Mouse (Mus musculus) cerebellum, adult 11-12 months (tissue): ENCODE measurements around the gene Gm20388.

ENCODE experiments used
- DNase-seq: peaks from one replicate; pipeline ENCODE4 v3.0.0; 2022

Gene Gm20388

DNA sequence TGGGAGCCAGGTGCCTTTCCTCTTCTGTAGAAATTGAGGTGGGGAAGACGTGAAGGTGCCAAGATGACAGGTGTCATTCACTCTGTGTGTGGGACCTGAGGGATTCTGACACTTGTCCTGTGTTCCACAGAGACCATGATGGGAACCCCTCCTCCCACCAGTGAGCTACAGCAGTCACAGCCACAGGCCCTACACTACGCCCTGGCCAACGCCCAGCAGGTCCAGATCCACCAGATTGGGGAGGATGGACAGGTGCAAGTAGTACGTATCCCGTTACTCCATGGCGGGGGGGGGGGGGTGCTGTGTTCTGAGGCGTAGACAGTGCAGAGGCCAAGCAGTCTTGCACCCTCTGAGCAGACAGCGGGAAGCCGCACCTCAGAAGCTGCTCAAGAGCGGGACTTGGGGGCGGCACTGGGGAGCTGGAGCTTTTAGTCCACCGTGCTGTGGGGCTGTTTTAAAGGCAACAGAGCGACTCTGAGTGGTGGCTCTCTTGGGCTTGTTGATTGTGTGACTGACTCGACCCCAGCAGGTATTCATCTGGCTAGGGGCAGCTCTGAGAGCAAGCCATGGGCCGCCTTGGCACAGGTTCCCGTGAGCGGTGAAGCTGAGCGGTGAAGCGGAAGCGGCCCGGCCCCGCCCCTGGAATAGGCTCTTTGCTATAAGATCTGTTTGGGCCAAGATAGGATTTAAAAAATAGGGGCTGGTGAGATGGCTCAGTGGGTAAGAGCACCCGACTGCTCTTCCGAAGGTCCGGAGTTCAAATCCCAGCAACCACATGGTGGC lies 2095.0 kb downstream of the Gm20388 start:
- peak; percentile 53 for DNase-seq

DNA sequence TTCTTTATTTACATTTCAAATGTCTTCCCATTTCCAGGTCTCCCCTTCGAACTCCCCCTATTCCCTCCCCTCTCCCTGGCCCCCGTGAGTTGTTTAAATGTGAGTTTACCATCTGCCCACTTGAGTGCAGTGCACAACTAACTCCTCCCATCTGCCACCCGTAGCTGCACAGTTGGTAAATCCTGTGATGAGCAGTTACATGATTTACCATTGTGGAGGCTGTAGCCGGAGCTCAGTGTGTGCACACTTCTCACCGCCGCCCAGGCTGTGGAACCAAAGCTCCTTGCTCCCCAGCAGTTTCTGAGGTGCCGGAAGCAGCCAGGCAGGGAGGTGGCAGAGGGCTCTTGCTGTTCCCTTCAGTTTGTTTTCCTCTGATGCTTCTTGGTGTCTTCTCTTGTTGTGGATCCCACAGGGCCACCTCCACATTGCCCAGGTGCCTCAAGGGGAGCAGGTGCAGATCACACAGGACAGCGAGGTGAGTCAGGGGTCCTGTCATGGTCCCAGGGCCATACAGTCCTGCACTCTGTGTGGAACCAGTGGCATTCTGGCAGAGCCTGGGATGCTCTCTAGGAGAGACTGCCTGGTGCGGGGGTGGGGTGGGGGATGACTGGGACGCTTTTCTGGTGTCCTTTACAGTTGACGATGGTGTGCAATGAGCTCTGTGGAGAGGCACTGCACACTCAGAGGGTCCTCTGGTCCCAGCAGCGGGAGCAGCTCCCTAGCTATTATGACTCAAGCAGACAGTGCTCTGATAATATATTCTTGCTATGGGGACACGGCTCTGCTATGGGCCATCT lies 2096.2 kb downstream of the Gm20388 start:
- no peak for DNase-seq

DNA sequence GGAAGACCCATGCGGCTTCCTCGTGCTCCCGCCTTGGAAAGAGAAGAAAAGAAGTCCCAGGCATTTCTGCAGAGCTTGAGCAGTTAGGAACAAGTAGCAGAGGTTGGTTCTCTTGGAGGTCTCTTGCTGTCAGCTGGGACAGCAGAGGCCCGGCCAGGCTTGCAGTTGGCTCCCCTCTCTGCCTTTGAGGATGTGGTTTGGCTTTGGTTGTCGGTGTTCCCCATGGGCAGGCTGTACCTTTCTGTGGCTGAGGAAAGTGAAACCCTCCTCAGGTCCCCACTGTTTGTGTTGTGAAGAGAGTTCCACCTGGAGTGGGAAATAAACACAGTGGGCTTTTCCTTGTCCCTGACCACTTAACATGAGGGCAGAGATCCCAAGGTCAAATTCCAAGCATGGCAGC lies 2097.8 kb downstream of the Gm20388 start:
- no peak for DNase-seq

DNA sequence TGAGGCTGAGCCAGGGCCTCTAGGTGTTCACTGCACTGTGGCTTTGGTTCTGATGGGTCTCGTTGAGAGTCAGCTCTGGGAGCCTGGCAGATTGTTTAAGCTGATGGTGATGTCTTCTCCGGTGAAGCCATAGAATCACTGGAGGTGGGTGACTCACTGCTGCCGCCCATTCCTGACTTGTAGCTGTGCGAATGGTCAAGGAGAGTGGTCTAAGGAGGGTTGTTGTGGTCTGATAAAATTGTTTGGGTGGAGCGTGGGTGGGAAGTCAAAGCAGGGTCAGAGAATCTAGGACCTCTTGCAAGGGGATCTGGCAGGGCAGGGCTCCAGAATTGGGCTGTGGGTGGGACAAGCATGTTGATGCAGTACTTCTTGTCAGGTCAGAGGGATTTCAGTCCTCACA lies 2100.0 kb downstream of the Gm20388 start:
- no peak for DNase-seq

DNA sequence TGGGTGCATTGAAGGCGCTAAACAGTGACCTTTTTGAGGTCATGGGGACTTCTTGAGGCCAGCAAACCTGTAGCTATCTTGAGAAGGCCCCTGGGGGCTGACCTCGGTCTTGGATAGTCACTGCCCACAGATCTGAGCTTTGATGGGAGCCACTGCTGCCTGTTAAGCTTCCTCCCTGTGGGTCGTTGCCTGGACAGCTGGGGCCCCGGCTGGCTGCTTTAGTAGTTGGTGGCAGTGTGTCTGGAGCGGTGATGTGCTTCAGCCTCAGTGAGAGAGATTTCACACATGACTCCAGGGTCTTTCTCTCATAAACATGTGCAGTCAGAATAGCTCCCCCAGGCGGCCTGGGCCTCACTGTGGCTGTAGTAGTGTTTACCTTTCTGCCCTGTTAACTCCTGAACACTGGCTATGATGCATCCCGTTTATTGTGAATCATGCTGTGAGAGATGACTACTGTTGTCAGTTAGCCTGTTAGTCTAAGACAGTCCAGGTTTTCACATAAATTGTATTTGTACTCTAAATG lies 2100.5 kb downstream of the Gm20388 start:
- DNase-seq, result no peak

DNA sequence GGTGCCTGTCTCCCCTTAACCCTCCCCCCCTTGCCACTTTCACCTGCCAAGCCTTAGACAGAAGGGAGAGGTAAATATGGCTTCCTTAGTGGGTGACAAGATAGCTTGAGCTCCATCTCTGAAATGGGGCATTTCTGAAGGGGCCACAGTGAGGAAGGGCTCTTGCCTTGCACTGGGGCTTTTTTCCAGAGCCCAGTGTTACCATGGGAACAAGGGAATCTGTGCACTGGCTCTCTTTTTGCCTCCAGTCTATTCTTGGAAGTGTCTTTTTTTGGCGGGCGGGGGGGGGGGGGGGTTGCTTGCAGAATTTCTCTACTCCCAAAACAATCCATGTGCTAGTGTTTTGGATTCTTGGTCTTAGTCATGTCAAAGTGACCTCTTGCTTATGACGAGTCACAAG lies 2104.0 kb downstream of the Gm20388 start:
- DNase-seq, result no peak

DNA sequence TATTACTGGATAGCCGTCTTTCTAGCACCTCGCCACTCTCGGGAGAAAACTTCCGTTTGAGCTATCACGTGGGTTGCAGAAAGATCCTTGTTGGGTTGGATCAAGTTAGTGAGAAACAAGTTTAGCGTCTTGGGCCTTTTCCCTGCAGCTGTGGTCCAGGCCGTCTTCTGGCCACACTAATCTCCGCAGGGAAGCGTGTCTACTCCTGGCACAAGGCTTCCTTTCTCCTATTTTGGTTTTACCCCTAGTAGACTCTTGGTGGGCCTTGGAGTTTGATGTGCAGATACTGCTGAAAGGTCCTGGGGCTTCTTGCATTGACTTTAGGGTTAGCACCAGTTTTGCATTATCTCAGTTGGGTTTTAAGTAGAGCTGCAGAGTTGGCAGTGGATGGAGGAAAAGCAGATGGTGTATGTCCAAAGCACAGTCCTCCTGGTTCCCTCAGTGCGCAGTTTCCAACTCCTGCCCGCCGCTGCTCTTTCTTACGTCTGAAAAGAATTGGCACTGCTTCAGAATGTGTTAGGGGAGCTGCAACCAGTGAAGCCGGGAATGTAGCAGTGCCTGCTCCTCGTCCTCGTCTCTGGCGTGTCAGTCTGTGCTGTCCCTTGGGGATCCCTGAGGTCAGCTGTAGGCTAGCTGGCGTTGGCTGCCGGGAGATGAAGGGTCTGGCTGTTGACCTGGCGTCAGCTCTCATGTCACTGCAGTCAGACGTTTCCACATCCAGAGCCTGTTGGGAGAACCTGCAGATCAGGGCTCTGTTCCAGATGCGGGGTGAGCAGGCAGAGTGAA lies 2107.6 kb downstream of the Gm20388 start:
- DNase-seq, result no peak

DNA sequence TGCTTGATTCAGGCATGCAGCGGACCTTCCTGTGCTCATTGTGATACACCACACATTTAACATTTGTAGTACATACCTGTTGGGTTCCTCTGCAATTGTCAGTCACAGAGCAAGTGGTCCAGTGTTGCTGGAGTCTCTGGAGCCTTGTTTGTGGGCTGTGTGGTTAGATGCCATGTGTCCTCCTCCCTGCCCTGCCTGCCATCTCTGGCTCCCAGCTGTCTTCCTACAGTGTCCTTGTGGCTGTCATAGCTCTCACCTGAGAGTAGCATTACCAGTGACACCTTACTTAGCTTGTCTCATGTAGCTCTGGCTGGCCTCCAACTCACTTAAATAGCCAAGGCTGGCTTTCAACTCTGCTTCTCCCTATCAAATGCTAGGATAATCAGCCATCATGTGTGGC lies 2108.5 kb downstream of the Gm20388 start:
- DNase-seq, result no peak

DNA sequence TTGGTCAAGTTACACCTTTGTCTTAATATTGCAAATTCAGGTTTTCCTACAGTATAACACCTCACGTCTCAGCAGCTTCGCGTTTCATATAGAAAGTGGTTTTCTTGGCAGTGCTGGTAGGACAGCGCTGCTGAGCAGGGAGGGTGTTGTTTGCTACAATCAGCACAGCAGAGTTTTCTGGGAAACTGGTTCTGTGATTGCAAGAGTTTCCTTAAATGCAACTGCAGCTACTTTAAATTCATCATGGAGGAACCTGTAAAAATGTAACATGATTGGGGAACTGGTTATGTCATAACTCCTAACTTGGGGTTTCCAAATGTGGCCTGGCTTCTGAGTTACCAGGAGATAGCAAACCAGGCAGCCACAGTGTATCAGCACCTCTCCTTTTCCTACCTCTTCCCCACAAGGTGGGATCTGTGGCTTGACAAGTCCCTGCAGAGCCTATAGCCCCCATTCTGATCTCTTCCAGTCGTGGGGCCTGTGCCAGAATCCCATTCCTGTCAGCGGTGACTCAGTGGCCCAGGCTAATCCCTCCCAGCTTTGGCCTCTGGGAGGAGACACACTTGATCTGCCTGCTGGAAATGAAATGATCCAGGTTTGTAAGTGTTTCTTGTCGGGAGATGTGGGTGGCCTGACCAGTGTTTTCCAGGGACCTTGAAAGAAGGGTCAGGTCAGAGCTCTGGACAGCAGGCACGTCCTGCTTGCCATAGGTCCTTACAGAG lies 2109.6 kb downstream of the Gm20388 start:
- no peak for DNase-seq

DNA sequence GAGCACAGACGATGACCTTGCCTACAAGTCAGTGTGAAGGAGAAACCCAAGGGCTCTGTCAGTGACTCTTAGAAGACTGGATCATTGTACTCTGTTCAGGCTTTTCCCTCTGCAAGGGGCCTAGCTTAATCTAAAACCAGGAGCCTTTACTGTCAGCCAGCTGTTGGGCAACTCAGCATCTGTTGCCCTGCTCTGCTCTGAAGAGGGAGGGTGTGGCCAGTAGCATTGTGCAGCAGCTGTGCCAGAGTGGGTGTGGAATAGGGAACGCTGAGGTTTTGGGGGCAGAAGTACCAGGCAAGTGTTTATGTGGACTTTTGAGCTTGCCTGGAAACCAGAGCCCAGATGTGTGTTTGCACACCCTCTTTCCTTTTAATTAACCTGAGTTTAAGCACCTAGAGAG lies 2111.1 kb downstream of the Gm20388 start:
- DNase-seq, result no peak

DNA sequence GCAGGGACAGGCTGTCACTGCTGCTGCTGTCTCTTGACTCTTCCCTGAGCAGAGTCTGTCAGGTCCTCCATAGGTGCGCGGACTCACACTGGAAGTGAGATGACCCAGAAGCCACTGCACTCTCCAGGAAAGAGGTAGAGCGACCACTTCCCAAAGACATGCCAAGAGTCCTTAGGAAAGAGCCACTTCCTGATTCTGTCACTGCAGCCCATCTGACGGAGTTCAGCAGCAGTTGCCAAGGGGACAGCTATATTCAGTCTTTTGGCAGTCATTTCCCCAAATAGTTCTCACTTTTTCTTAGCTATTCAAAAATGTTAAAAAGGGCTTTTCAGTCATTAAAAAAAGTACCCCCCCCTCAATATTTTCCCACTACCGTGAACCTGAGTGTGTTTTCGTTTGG lies 2111.6 kb downstream of the Gm20388 start:
- no peak for DNase-seq

DNA sequence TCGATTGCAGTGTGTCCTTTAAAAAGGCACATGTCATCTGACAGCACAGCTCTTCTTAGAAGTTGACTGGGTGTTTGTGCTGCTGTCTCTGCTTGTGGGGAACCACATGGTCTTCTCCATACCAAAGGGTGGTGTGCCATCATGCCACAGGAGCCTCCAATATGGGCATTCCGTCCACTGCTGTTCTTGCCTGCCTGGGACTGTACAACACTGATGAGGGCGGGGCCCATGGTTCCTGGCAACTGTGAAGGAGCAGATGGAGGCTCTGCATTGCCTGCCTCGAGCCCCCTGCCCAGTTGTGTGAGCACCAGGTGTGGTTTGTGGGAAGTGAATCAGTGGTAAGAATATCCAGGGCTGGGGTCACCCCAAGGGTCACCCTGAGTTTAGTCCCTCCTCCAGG lies 2112.1 kb downstream of the Gm20388 start:
- no peak for DNase-seq

DNA sequence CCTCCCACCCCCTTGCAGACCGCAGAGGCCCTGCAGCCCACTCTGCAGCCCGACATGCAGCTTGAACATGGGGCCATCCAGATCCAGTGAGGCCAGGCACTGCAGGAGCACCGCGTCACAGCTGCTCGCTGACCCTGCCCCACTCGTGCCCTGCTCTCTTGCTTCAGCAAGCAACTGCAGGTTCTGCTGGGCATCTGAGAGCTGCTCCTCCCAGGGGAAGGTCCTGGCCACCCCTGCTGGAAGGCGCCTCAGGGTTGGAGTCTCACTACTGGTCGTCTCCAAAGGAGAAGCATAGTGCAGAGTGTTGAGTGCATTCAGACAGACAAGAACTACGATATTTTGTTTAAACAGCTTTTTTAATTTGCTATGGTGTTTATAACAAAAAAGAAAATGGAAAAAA lies 2114.9 kb downstream of the Gm20388 start:
- no peak for DNase-seq

DNA sequence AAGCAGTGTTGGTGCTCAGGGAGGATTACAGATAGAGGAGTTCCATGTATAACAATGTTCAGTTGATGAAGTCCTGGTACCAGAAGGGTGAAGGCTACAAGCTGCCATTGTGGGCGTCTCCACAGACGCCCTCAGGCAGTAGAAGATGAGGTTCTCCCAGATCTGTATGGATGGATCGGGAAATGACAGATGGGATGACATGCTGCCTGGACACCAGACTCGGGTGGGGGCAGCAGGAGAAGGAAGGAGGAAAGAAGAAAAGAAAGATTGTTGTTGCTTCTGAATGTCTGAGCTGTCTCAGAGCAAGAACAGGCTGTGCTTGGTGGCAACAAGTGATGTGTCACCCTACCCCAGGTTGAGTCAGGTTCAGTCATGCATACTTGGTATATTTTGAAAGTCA lies 2117.5 kb downstream of the Gm20388 start:
- no peak for DNase-seq

DNA sequence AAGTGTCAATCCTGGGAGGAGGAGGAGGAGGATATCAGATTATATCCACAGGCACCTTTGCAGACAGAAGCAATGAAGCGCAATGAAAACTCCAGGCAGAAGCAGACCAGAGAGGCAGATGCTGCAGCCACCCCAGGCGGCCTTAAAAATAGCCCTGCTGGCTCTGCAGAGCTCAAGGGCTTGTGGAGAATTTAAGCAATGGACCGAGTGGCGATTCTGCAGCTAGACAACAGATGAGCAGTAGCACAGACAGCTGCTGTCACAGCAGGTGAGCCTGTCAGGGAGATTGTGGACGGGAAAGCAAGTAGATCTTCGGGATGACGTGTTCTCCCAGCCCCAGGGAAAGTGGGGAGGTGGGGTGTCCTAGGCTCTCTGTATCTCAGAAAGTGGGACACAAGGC lies 2120.3 kb downstream of the Gm20388 start:
- DNase-seq, result peak; percentile 63

DNA sequence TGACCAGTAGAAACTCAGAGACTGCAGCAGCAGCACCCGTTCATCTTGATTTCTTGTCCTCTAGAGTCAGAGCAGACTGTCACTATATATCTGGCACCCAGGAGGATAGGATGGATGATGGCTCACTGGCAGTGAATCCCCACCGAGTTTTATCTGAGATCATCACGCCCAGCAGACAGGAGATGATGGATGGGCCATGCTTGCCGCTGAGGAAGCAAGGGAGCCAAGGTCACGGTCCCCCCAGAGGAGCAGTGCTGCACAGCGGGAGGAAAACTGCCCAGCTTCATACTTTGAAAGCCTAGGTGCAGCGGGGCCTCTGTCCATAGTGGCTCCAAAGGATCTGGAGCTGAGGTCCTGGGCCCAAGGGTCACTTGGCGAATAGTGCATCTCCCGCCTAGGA lies 2122.1 kb downstream of the Gm20388 start:
- DNase-seq, result no peak

DNA sequence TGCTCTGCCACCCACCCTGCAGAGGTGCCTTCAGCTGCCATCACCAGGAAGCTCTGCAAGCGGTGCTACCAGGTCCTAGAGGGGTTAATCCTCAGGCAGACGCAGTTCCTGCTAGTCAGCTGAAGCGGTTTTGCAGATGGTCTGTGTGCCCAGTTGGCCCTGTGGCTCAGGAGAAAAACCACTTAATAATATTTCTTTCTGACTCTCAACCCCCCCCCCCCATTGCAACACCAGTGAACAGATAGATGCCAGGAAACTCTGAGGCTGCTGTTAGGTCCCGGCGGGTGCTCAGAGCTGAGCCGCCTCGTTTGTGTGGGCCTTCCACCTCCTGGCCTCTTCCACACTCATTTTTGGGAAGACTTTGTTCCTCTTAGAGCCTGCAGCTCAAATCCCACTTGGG lies 2124.9 kb downstream of the Gm20388 start:
- DNase-seq, result no peak

DNA sequence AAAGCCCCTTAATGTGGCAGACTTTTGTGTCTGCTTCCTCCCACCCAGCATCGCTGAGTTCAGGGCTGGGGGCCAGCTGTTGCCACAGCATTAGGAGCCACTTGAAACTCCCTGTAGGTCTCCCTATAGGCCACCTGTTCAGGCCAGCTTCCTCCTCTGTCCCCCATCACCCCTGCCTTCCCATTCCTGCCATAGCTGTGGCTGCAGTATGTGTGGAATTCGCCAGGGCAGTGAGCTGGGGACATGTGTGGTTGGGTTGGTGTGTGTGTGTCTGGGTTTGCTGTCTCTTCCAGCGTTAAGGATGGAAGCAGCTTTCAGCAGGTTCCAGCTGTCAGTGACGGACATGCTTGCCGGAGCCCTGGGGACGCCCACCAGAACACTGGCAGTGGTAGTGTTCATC lies 2125.7 kb downstream of the Gm20388 start:
- DNase-seq, result no peak

DNA sequence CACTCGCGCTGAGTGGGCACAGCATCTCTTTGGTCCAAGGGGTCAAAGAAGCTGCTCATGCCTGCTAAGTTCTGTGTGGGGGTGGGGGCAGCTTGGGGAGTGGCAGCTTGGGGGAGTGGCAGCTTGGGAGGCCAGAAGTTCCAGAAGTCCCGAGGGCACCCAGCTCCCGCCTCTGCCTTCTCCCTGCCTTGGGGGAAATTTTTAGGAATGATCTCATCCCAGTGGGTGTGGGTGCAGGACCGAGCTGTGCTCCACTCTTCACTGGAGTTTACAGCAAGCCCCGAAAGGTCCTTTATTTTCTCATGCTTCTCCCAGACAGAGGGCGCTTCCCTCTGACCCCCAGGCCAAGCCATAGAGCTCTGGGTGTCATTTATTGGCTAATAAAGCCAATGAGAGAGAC lies 2126.6 kb downstream of the Gm20388 start:
- DNase-seq, result no peak

DNA sequence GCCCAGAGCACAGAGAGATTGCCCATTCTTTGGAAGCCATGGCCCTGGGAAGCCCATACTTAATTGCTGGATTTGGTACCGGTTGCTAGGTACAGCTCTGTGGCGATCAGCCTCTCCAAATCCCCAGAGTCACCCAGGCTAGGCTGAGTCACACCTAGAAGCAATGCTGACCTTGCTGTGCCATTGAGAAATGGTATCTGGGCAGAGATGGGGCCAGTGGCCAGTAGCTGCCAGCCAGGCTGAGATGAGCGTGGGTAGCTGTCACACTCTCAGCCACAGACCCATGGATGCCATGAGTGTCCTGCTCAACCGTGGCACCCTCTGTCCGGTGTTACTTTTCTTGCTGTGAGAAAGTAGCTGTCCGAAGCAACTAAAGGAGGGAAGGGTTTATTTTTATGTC lies 2127.4 kb downstream of the Gm20388 start:
- no peak for DNase-seq

DNA sequence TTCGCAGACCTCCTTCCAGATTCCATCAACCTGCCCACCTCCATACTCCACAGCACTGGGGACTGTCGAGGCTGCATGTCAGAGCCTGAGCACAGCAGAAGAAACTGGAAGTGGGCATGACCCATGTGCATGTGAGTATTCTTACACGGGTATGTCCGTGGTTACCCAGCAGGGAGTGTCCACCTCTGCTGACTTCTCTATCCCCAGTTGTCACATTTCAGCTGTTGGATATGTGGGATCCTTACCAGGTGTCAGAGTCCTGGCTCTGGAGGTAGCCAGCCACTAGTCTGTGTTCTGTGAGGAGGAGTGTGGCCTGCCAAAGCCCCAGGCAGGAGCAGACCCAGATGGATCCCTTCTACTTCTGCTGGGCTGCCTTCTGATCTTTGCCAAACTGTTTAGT lies 2128.8 kb downstream of the Gm20388 start:
- DNase-seq, result no peak

DNA sequence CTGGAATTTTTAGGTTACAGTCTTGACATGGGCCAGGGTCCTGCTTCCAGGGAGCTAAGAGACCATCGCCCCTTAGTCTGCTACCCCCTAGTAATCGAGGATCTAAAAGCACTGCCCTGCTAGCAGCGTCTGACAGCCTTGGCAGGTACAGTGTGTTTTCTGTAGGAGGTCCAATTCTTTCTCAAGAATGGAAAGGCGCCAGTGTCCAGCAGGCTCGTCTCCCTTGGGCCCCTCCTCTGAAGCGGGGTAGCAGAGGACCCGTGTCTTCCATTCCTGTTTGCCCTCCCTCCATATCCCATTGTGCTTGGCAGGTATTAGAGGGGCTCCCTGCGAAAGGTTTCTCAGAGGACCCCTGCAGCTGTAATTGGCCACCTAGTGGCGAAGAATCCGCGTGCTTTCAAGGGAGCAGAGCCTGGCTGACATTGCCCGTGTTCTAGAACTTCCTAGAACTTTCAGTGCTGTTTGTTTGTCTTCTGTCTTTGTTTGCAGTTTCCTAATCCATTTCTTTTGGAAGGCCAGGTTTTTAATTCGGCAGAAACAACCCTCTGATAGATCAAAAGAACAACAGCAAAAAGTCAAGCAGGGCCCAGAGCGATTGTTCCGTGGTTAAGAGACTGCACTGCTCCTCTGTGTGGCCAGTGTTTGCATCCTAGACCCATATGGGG lies 2136.7 kb downstream of the Gm20388 start:
- no peak for DNase-seq
